22 mouse cellular contexts compared by ENCODE assay signal in the genomic region with DNA sequence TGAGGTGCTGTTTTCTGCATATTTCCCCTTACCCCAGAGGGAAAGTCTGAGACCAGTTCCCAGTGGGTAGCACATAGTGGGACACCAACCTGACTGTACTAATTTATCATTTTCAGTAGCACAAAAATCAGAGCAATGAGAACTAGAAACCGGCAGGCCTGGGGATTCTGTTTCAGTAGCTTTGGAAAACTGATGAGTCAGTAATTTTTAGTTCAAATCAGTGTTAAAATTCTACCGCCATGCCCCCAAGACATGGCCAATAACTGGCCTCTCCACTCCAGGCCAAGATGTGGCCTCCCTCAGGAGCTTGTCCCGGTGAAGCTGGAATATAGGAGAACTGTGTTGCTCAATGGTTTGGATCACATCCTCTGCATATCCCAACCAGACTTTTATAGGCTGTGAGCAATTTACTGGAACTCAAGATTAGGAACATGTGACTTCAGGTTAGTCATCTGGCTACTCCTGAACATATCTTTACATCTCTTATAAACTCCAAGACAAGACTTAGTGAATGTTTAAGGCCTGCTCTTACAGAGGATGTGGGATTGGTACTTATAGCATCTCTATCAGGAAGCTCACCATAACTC. TPM values are rescaled to one million over a fixed set of nuclear protein-coding genes. Genes with fewer than 3 reads are reported as not detected.
A peak's percentile ranks its signal among the peaks of the same experiment; 100 is the strongest.
DNase-seq lines count a peak whose midpoint lies in the region; TF ChIP-seq lines count a peak whose summit lies in the region.
"Had no signal": no experiment of that assay in that cellular context is flagged by ENCODE, and none has a peak within 500 bp of the region (broad histone marks: within the 10 kb centered on the region; RNA-seq: fewer than 3 reads in every experiment).

No protein-coding gene starts in this region.

- no peaks in the 10 kb centered on the region for H3K9me3 ChIP-seq in ES-E14 (ENCODE audit: control insufficient read depth, insufficient read depth, low read depth, low read length)
- H3K9me3 ChIP-seq: G1E; hindbrain, embryonic 15.5 days had no signal

- H3K4me3 ChIP-seq in ES-E14 (ENCODE audit: insufficient read depth in 1 of 2, low read depth in 1 of 2, low read length in 2 of 2, poor library complexity in 1 of 2, severe bottlenecking in 1 of 2): no peak overlapping the region
- H3K4me3 ChIP-seq: forebrain, embryonic 13.5 days; heart, adult 2 months; heart, embryonic 10.5 days; heart, embryonic 13.5 days; hindbrain, embryonic 12.5 days; hindbrain, embryonic 15.5 days had no signal

- H3K36me3 ChIP-seq in ES-E14 (ENCODE audit: control insufficient read depth, insufficient read depth, low read length, poor library complexity, severe bottlenecking): peaks cover 11% of the 10 kb centered on the region
- H3K36me3 ChIP-seq: G1E had no signal

- H3K27ac ChIP-seq in ES-E14 (ENCODE audit: insufficient read depth, low read depth, low read length, poor library complexity, severe bottlenecking): no peak overlapping the region
- H3K27ac ChIP-seq: forebrain, embryonic 13.5 days; heart, adult 2 months; heart, embryonic 10.5 days; heart, embryonic 13.5 days; hindbrain, embryonic 12.5 days; hindbrain, embryonic 15.5 days had no signal

- H3K4me1 ChIP-seq in ES-E14 (ENCODE audit: control insufficient read depth in 2 of 2, insufficient read depth in 2 of 2, low read length in 2 of 2, poor library complexity in 1 of 2): peaks cover 0 to 2% of the 10 kb centered on the region in 2 experiments; a peak in 1 of 4 replicates
- H3K4me1 ChIP-seq: forebrain, embryonic 13.5 days; heart, embryonic 10.5 days; hindbrain, embryonic 12.5 days; hindbrain, embryonic 15.5 days had no signal

- no peak overlapping the region for H3K9ac ChIP-seq in ES-E14 (ENCODE audit: insufficient read depth, low read depth, low read length, poor library complexity, severe bottlenecking)
- H3K9ac ChIP-seq: forebrain, embryonic 13.5 days; heart, embryonic 13.5 days; hindbrain, embryonic 12.5 days; hindbrain, embryonic 15.5 days had no signal

- in situ Hi-C loops in ES-E14 (cut with MboI; ENCODE audit: low sequenced_read_pairs in 2 of 2, unreplicated experiment in 2 of 2): no loop called here

- DNase-seq in heart, adult 11 months: peak; percentile 33
- DNase-seq in heart, postnatal 4 days: no peak
- DNase-seq in 3T3-L1 (ENCODE audit: low read depth, low spot score) (peak; percentile 27), ES-E14 (ENCODE audit: low read depth, low spot score) (no peak)
- peak; percentile 63 for DNase-seq in fat pad, adult 2 months (ENCODE audit: extremely low read depth, low read depth, low spot score)
- DNase-seq in thymus, postnatal 14 days: no peak
- DNase-seq in gastrocnemius, adult 8-10 months (ENCODE audit: low spot score in 2 of 2): no peak
- DNase-seq: adrenal gland, postnatal 10 days; adrenal gland, postnatal 36 days; cerebellum, adult 18-20 months; cerebellum, adult 9-10 months; cerebellum, postnatal 14 days; gastrocnemius, postnatal 14 days; heart, adult 2 months; heart, postnatal 14 days; kidney, adult 18-20 months had no signal

TF ChIP-seq in ES-E14, 5 proteins besides CTCF, POLR2A, EP300 and RAD21:
- TF ChIP-seq MAFK (IDR thresholded peaks at IDR 0.05; ENCODE audit: insufficient read depth, low read depth, low read length) (peak; percentile 74), CHD2 (IDR thresholded peaks at IDR 0.05; ENCODE audit: low read depth, low read length) (no peak), ZNF384 (IDR thresholded peaks at IDR 0.05; ENCODE audit: low read depth, low read length) (no peak)
TF ChIP-seq in ES-E14: peak in this region for 1.

RNA-seq across cellular contexts. Expression of gene Birc3, which starts 55.3 kb away (rescaled TPM):
- 1 to 10 TPM; 7.0 to 8.8 TPM for total RNA-seq in heart, postnatal 4 days (2021)
- total RNA-seq in ES-E14 (2012; rRNA removed): 4.0 and 4.6 TPM in 2 replicates
- total RNA-seq in gastrocnemius, adult 8-10 months (2022): 1 to 10 TPM; 5.0 to 9.6 (median 5.9) TPM

Comparison
In these comparisons a context has a peak if more than half of its experiments do, and no peak if none do; other contexts are left out.
1. DNase-seq: peak in heart, adult 11 months (single experiment), 3T3-L1 (single experiment) and fat pad, adult 2 months (single experiment); none in heart, postnatal 4 days (single experiment), ES-E14 (single experiment), thymus, postnatal 14 days (single experiment) and gastrocnemius, adult 8-10 months (0 of 2).